In genomic region chr7:82715210-82715911, GRCm38 (mm10) we compare ENCODE assay signal across 8 mouse cellular contexts.
DNase-seq lines count a peak whose midpoint lies in the region; ATAC-seq and TF ChIP-seq lines count a peak whose summit lies in the region.

No protein-coding gene starts in this region.

- no peaks in the 10 kb centered on the region for H3K27me3 ChIP-seq in G1E (ENCODE audit: insufficient read depth, low read length)
- no peaks in the 10 kb centered on the region for H3K27me3 ChIP-seq in forebrain, embryonic 11.5 days (ENCODE audit: control insufficient read depth, insufficient read depth, low read length)
- H3K27me3 ChIP-seq in hindbrain, embryonic 14.5 days (ENCODE audit: control insufficient read depth, insufficient read depth, low read length): no peaks in the 10 kb centered on the region

- H3K4me3 ChIP-seq in G1E (ENCODE audit: low read depth, low read length): no peak overlapping the region
- H3K4me3 ChIP-seq in forebrain, embryonic 11.5 days (ENCODE audit: low read depth, low read length): no peak overlapping the region
- no peak overlapping the region for H3K4me3 ChIP-seq in hindbrain, embryonic 14.5 days (replicated peaks; ENCODE audit: low read length)

- DNase-seq in G1E (ENCODE audit: low spot score): no peak
- DNase-seq in c-Kit-positive CD71-negative TER-119-negative erythroid progenitor cells, embryonic 14.5 days (ENCODE audit: low read depth): peak; percentile 33
- peak; percentile 73 for DNase-seq in forebrain, embryonic 11.5 days (ENCODE audit: low spot score)
- peak; percentile 90 for DNase-seq in hindbrain, embryonic 14.5 days (ENCODE audit: low spot score)
- peak; percentile 27 to 49 for DNase-seq in layer of hippocampus, adult 8-10 months (ENCODE audit: low spot score in 2 of 2)
- peak; percentile 70 for DNase-seq in lung, postnatal 36 days
- DNase-seq in right cerebral cortex, postnatal 10 days (ENCODE audit: low spot score in 2 of 2): peak; percentile 66 to 69
- no peak for DNase-seq in spleen, postnatal 4 days (ENCODE audit: low spot score in 2 of 2)

- H3K4me2 ChIP-seq in forebrain, embryonic 11.5 days (ENCODE audit: low read depth, low read length, severe bottlenecking): no peak overlapping the region
- H3K4me2 ChIP-seq in hindbrain, embryonic 14.5 days (replicated peaks): peak overlapping the region; percentile 24; the same call in 1 of the 2 replicates

- no peaks in the 10 kb centered on the region for H3K4me1 ChIP-seq in G1E (ENCODE audit: insufficient read depth, low read depth, low read length)
- no peaks in the 10 kb centered on the region for H3K4me1 ChIP-seq in forebrain, embryonic 11.5 days (replicated peaks; ENCODE audit: control insufficient read depth, insufficient read depth, low read length)
- H3K4me1 ChIP-seq in hindbrain, embryonic 14.5 days (replicated peaks; ENCODE audit: control insufficient read depth, insufficient read depth, low read length): peaks cover 8% of the 10 kb centered on the region

- H3K36me3 ChIP-seq in G1E (replicated peaks): peaks cover 86% of the 10 kb centered on the region
- no peaks in the 10 kb centered on the region for H3K36me3 ChIP-seq in forebrain, embryonic 11.5 days (ENCODE audit: control insufficient read depth, insufficient read depth, low read length)
- no peaks in the 10 kb centered on the region for H3K36me3 ChIP-seq in hindbrain, embryonic 14.5 days (replicated peaks; ENCODE audit: control insufficient read depth, insufficient read depth)

- ATAC-seq in G1E (ENCODE audit: extremely low read depth, insufficient number of reproducible peaks, low FRiP score, poor library complexity, severe bottlenecking): no peak
- peak; percentile 77 for ATAC-seq in forebrain, embryonic 11.5 days (replicated peaks; ENCODE audit: low FRiP score)
- ATAC-seq in hindbrain, embryonic 14.5 days (ENCODE audit: low FRiP score): peak; percentile 90

- no peak overlapping the region for H3K9ac ChIP-seq in forebrain, embryonic 11.5 days (ENCODE audit: low read length)
- H3K9ac ChIP-seq in hindbrain, embryonic 14.5 days: peak overlapping the region; percentile 54

- WGBS in forebrain, embryonic 11.5 days: 39% methylated on average over 7 of the region's 7 CpGs
- WGBS in hindbrain, embryonic 14.5 days: 48% methylated on average over 7 of the region's 7 CpGs

- no peaks in the 10 kb centered on the region for H3K9me3 ChIP-seq in G1E (replicated peaks)
- no peaks in the 10 kb centered on the region for H3K9me3 ChIP-seq in forebrain, embryonic 11.5 days (ENCODE audit: control insufficient read depth, low read length)
- H3K9me3 ChIP-seq in hindbrain, embryonic 14.5 days (ENCODE audit: control insufficient read depth, low read length): no peaks in the 10 kb centered on the region

- peak; percentile 19; the same call in 1 of the 2 replicates for TF ChIP-seq CTCF in G1E (IDR thresholded peaks at IDR 0.05; ENCODE audit: low read depth, low read length)

- H3K27ac ChIP-seq in forebrain, embryonic 11.5 days (ENCODE audit: low read depth, low read length): no peak overlapping the region
- H3K27ac ChIP-seq in hindbrain, embryonic 14.5 days: peak overlapping the region; percentile 89

Comparison
In these comparisons a context has a peak if more than half of its experiments do, and no peak if none do; other contexts are left out.
1. DNase-seq: peak in c-Kit-positive CD71-negative TER-119-negative erythroid progenitor cells, embryonic 14.5 days (single experiment), forebrain, embryonic 11.5 days (single experiment), hindbrain, embryonic 14.5 days (single experiment), layer of hippocampus, adult 8-10 months (2 of 2), lung, postnatal 36 days (single experiment) and right cerebral cortex, postnatal 10 days (2 of 2); none in G1E (single experiment) and spleen, postnatal 4 days (0 of 2).